Mouse (Mus musculus): ENCODE measurements at regions not wholly inside any gene's neighbourhood (a gene's known extent, or its start where the extent isn't known, plus 50 kb on each side); places are given as distances from the start of the nearest gene placed in this dataset.

DNA sequence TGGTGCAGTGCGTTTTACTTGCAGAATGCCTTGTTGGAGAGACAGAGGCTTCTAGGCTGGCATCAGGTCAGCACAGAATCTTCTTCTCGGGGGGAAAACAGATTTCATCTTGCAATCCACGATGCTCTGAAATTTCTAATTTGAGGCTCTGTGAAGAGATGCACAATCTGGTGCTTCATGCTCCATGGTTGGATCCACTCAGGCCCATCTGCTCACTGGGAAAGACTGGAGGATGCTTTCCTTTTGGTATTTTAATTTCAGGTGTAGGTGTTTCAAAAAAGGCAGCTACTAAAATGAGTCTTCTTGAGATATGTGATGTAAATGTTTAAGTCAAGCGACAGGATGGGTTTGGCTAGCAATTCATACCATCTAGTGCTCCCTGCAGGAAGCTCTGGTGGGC lies 938.1 kb downstream of the Slc4a3 start:
- TF ChIP-seq HCFC1 (IDR thresholded peaks at IDR 0.05; ENCODE audit: borderline replicate concordance, insufficient read depth, low read length) (no peak), CHD2 (IDR thresholded peaks at IDR 0.05; ENCODE audit: low read depth, low read length) (no peak)

Data from ES-E14 (cell line).